ENCODE assay signal across 10 mouse cellular contexts in the genomic region with DNA sequence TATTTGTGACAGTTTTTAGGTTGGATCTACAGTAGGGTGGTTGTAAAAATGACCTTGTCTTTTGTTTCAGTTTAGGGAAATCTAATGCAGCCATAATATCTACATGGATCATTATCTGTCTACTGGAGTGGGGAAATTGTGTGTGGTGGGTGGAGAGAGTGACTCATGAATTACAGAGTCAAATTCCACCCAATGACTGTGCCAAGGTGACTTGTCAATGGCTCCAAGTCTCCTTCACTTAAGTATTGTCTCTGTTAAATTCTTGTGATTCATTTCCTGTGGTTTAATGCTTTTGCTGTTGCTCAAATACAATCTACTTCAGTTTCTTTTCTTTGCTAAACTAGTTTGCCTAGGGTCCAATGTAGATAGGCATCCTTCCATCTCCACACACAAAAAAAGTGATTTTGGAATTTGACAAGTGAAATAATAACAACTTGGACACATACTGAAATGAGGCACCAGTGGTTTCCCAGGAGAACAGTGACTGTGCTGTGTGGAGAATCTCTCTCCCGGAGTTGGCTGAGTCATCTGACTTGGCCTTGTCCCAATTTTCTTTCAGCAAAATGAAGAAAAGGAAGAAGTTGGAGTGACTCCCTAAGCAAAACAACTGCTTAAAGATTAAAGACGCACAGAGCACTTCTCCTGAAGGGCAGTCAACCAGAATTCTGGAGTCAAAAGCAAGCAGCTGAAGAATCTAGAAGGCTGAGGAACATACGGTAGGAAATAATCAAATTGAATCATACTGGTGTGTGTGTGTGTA.
DNase-seq lines count a peak whose midpoint lies in the region; ATAC-seq and TF ChIP-seq lines count a peak whose summit lies in the region.
"Had no signal": no experiment of that assay in that cellular context is flagged by ENCODE, and none has a peak within 500 bp of the region (broad histone marks: within the 10 kb centered on the region; RNA-seq: fewer than 3 reads in every experiment).

No protein-coding gene starts in this region.

- H3K79me2 ChIP-seq in liver, adult 2 months (ENCODE audit: control insufficient read depth, insufficient read depth, low read length), result no peaks in the 10 kb centered on the region

- H3K27me3 ChIP-seq in liver, adult 2 months (ENCODE audit: control insufficient read depth, insufficient read depth, low read length), result no peaks in the 10 kb centered on the region
- H3K27me3 ChIP-seq: neural tube, embryonic 13.5 days had no signal

- peak; percentile 21 for DNase-seq in liver, adult 2 months (ENCODE audit: extremely low read depth, low read depth, low spot score)
- no peak for DNase-seq in liver
- DNase-seq in brain, adult 2 months (ENCODE audit: low read depth, low spot score), result peak; percentile 86
- DNase-seq in heart, adult 9 months (ENCODE audit: low spot score in 2 of 2), result peak; percentile 67 to 78
- DNase-seq in layer of hippocampus, adult 18-20 months (ENCODE audit: low spot score in 2 of 2), result peak; percentile 5 to 47
- no peak for DNase-seq in thymus, postnatal 0 days (ENCODE audit: low spot score)
- DNase-seq in embryo, embryonic 10.5 days (ENCODE audit: low spot score), result no peak

- no peak overlapping the region for H3K27ac ChIP-seq in liver, adult 2 months (replicated peaks; ENCODE audit: insufficient read depth, low read depth, low read length)
- H3K27ac ChIP-seq: heart, adult 2 months; neural tube, embryonic 13.5 days had no signal

- no peak for TF ChIP-seq POLR2A in liver, adult 2 months (IDR thresholded peaks at IDR 0.05; ENCODE audit: extremely low read depth, insufficient read depth, low read length)

- no peak overlapping the region for H3K9ac ChIP-seq in liver, adult 2 months (ENCODE audit: low read depth, low read length)
- H3K9ac ChIP-seq: neural tube, embryonic 13.5 days had no signal

- peak; percentile 95 for ATAC-seq in megakaryocyte progenitor cell, adult 5-6 weeks (replicated peaks; ENCODE audit: poor library complexity)

- H3K4me3 ChIP-seq in liver, adult 2 months (ENCODE audit: insufficient read depth, low read depth, low read length), result no peak overlapping the region
- H3K4me3 ChIP-seq: heart, adult 2 months; neural tube, embryonic 13.5 days had no signal

- no peaks in the 10 kb centered on the region for H3K36me3 ChIP-seq in liver, adult 2 months (ENCODE audit: control insufficient read depth, insufficient read depth, low read length)
- H3K36me3 ChIP-seq: neural tube, embryonic 13.5 days had no signal

- H3K4me1 ChIP-seq in liver, adult 2 months (ENCODE audit: control insufficient read depth, insufficient read depth, low read length), result no peaks in the 10 kb centered on the region
- H3K4me1 ChIP-seq: neural tube, embryonic 13.5 days had no signal

- WGBS in liver, adult 2 months, result 61% methylated on average over 3 of the region's 3 CpGs

- no peak for TF ChIP-seq CTCF in liver, adult 2 months (IDR thresholded peaks at IDR 0.05; ENCODE audit: low read depth, low read length)

Comparison
In these comparisons a context has a peak if more than half of its experiments do, and no peak if none do; other contexts are left out.
1. DNase-seq: peak in liver, adult 2 months (single experiment), brain, adult 2 months (single experiment), heart, adult 9 months (2 of 2) and layer of hippocampus, adult 18-20 months (2 of 2); none in liver (single experiment), thymus, postnatal 0 days (single experiment) and embryo, embryonic 10.5 days (single experiment).